Mouse (Mus musculus) neural tube, embryonic 14.5 days (tissue): ENCODE results near the gene Tnrc6a. TPM values are rescaled to one million over a fixed set of nuclear protein-coding genes. Genes with fewer than 3 reads are reported as not detected.

Source experiments
- ATAC-seq: fragments of 200-750 bp; cut with Nextera tagmentation; 2 replicates; pipeline ENCODE4 v1.8.0; 2017; ENCODE audit warnings: low read depth, mild to moderate bottlenecking, moderate TSS enrichment, moderate library complexity
- H3K27ac ChIP-seq: fragments of 300-500 bp; sonication (generic); 2 replicates; pipeline ENCODE4 v1.5.1; 2014; ENCODE audit warnings: low read depth, mild to moderate bottlenecking, control low read depth, low read length, moderate library complexity, mixed read lengths
- H3K27me3 ChIP-seq: fragments of 300-500 bp; sonication (generic); 2 replicates; pipeline ENCODE4 v1.6.1; 2014; ENCODE audit warnings: low read length; ENCODE audit not compliant: control insufficient read depth, insufficient read depth
- H3K36me3 ChIP-seq: fragments of 300-500 bp; sonication (generic); 2 replicates; pipeline ENCODE4 v1.6.1; 2014; ENCODE audit warnings: low read length, mixed read lengths; ENCODE audit not compliant: control insufficient read depth, insufficient read depth
- H3K4me1 ChIP-seq: fragments of 300-500 bp; sonication (generic); 2 replicates; pipeline ENCODE4 v1.6.1; 2014; ENCODE audit warnings: low read length; ENCODE audit not compliant: control insufficient read depth, insufficient read depth
- H3K4me2 ChIP-seq: fragments of 300-500 bp; sonication (generic); 2 replicates; pipeline ENCODE4 v1.6.1; 2014; ENCODE audit warnings: mild to moderate bottlenecking, low read depth, low read length, control low read depth
- H3K4me3 ChIP-seq: fragments of 300-500 bp; sonication (generic); 2 replicates; pipeline ENCODE4 v1.5.1; 2014; ENCODE audit warnings: low read depth, low read length, control low read depth, mixed read lengths
- H3K9ac ChIP-seq: fragments of 300-500 bp; sonication (generic); replicated peaks from 2 replicates; pipeline ENCODE4 v1.6.1; 2014; ENCODE audit warnings: low read depth, mild to moderate bottlenecking, control low read depth, low read length, mixed read lengths
- H3K9me3 ChIP-seq: fragments of 300-500 bp; sonication (generic); 2 replicates; pipeline ENCODE4 v1.6.1; 2016; ENCODE audit warnings: low read length; ENCODE audit not compliant: control insufficient read depth
- WGBS: fragments of 180-500 bp; shearing (Covaris S2); extraction: QIAGEN DNeasy Blood & Tissue Kit; methylation state at CpG from one replicate; pipeline ENCODE4 v1.1.7; 2014; 5-methylcytosine and 5-hydroxymethylcytosine counted together
- polyA plus RNA-seq: library from polyadenylated mRNA; unstranded; fragments of >200 nt; fragmentation: Nextera tagmentation; extraction: Ambion mirVana; gene quantifications from 2 replicates; pipeline ENCODE4 v1.2.1, GENCODE M21; 2014

Gene Tnrc6a
- polyA plus RNA-seq, 1 experiment from 2014 or later: 62.8 TPM

GRCm38 (mm10) chr7:123117209-123117608, 6.5 kb upstream of the Tnrc6a start:
- no peak overlapping the region for H3K4me2 ChIP-seq
- no peak overlapping the region for H3K27ac ChIP-seq
- H3K4me3 ChIP-seq: no peak overlapping the region
- H3K36me3 ChIP-seq: no peaks in the 10 kb centered on the region
- H3K9ac ChIP-seq: no peak overlapping the region
- no peaks in the 10 kb centered on the region for H3K4me1 ChIP-seq
- no peak for ATAC-seq
- 85% methylated on average over 4 of the region's 4 CpGs for WGBS
- no peaks in the 10 kb centered on the region for H3K27me3 ChIP-seq
- no peaks in the 10 kb centered on the region for H3K9me3 ChIP-seq

DNA sequence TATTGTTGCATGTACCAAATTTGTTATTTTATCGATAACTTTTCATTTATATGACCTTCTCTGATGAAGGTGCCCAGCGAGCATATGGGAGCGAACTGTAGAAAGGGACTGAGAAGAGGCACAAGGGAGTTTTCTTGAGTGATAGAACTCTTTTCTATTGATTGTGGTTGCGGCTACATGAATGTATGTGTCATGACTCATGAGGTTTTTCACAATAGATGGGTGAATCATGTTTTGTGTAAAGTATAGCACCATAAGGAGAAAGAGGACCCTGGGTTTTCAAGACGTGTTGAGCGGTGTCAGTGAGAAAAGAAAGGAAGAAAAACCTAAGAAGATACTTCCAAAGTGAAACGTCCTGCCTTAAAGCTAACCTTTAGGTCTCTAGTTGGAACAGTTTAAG, 3.2 kb upstream of the Tnrc6a start:
- Histone ChIP-seq H3K4me2 (no peak overlapping the region), H3K4me3 (no peak overlapping the region), H3K27me3 (no peaks in the 10 kb centered on the region), H3K36me3 (no peaks in the 10 kb centered on the region), H3K27ac (no peak overlapping the region), H3K9ac (no peak overlapping the region), H3K4me1 (0 out of 2 replicates have a peak, but pooled peaks cover 3% of the 10 kb centered on the region), H3K9me3 (no peaks in the 10 kb centered on the region)
- 90% methylated on average over 7 of the region's 7 CpGs for WGBS
- no peak for ATAC-seq

DNA sequence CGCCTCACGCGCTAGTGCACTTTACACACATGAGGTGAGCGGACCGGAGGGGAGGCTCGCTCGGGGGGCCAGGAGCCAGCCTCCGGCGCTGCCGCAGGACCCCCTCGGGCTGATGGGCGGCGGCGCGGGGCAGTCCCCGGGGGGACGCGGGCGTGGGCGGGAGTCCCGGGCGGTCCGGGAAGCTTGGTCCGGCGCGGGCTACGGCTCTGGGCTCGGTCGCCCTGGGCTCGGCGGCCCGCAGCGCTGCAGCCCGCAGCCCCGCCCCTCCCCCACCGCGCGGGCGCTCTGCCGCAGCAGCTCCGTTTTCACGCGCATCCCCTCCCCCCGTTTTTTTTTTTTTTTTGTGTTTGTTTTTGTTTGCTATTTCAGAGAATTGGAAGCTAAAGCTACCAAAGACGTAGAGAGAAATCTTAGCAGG, 623 bp downstream of the Tnrc6a start:
- Histone ChIP-seq H3K36me3 (no peaks in the 10 kb centered on the region), H3K9me3 (no peaks in the 10 kb centered on the region), H3K4me1 (peaks cover 12% of the 10 kb centered on the region; the same call in 1 of the 2 replicates), H3K9ac (peak overlapping the region; percentile 98), H3K27ac (peak overlapping the region; percentile 97), H3K27me3 (no peaks in the 10 kb centered on the region), H3K4me3 (peak overlapping the region; percentile 99), H3K4me2 (peak overlapping the region; percentile 50)
- ATAC-seq: peak; percentile 82
- WGBS: under 1% methylated on average over 25 of the region's 45 CpGs

DNA sequence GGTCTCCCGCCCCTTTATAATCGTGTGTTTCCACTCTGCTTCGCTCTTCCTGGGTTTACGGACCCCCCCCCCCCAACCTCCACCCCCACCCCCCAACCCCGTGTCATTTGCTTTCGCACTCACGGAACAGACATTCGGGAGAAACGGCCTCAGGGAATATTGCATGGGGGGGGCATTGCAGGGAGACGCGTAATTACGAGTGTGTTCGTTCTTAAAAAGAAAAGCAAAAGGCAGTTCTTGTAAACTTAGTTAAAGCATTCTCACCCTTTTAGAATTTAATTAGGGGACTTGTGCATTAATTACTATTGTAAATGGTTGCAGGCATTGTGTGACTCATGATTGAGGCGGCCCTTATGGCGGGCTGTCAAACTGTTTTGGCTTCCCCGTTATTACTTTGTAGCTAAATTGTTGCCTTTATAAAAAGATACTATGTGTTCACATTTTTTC, 1.1 kb downstream of the Tnrc6a start:
- no peaks in the 10 kb centered on the region for H3K27me3 ChIP-seq
- 0 out of 2 replicates have a peak, but pooled peaks have one; percentile 6 for ATAC-seq
- WGBS: under 1% methylated on average over 16 of the region's 16 CpGs

GRCm38 (mm10) chr7:123126056-123126455, 2.4 kb downstream of the Tnrc6a start:
- WGBS: 67% methylated on average over 4 of the region's 4 CpGs
- H3K4me1 ChIP-seq: peaks cover 17% of the 10 kb centered on the region; the same call in 1 of the 2 replicates

More for the DNA sequence above, 1.1 kb downstream of the Tnrc6a start:
- Histone ChIP-seq H3K9ac (peak overlapping the region; percentile 98), H3K4me3 (peak overlapping the region; percentile 99), H3K36me3 (no peaks in the 10 kb centered on the region), H3K4me1 (peaks cover 12% of the 10 kb centered on the region; the same call in 1 of the 2 replicates), H3K9me3 (no peaks in the 10 kb centered on the region), H3K27ac (peak overlapping the region; percentile 97; the same call in 1 of the 2 replicates), H3K4me2 (peak overlapping the region; percentile 50)

DNA sequence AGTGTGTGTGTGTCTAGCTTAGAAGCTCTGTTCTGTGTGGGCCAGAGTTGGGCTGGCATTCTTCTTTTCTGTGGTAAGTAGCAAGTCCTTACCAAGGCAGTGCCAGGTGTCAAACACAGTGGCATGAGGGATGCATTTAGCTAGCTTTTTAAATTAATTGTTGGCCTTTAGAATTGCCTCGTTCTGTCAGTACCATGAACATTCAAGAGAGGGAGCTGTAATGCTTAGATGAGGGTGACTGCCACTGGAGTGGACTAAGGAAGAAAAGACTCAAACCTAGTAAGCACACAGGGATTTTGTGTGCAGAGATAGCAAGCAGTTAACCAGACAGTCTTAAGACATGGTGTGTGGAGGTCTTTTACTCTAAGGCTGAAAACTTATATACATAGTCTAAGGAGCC, 3.6 kb downstream of the Tnrc6a start:
- Histone ChIP-seq H3K36me3 (no peaks in the 10 kb centered on the region), H3K4me2 (no peak overlapping the region), H3K27ac (no peak overlapping the region), H3K9ac (no peak overlapping the region), H3K4me3 (no peak overlapping the region), H3K4me1 (peaks cover 17% of the 10 kb centered on the region; the same call in 1 of the 2 replicates), H3K9me3 (no peaks in the 10 kb centered on the region), H3K27me3 (no peaks in the 10 kb centered on the region)
- no peak for ATAC-seq
- 59% methylated on average over 1 of the region's 1 CpGs for WGBS

More at GRCm38 (mm10) chr7:123126056-123126455, 2.4 kb downstream of the Tnrc6a start:
- no peak overlapping the region for H3K4me2 ChIP-seq
- no peak overlapping the region for H3K27ac ChIP-seq
- H3K4me3 ChIP-seq: no peak overlapping the region
- H3K9me3 ChIP-seq: no peaks in the 10 kb centered on the region
- no peak overlapping the region for H3K9ac ChIP-seq
- ATAC-seq: no peak
- no peaks in the 10 kb centered on the region for H3K27me3 ChIP-seq
- no peaks in the 10 kb centered on the region for H3K36me3 ChIP-seq

DNA sequence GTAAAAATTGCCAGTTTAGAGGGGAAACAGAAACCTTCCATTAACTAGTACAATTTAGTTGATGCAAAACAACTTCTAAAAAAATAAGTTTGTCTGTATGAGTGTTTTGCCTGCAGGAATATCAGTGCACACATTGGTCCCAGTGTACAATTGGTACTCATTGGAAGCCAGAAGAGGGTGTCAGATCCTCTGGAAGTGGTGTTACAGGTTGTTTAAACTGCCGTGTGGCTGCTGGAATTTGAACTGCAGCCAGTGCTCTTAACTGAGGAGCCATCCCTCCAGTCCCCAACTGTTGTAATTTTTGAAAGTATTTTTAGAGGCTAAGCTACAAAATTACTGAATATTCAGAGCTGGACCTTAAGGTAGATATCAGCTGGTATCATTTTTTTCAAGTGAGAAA, 4.3 kb downstream of the Tnrc6a start:
- Histone ChIP-seq H3K4me3 (no peak overlapping the region), H3K36me3 (no peaks in the 10 kb centered on the region), H3K4me2 (no peak overlapping the region), H3K27ac (no peak overlapping the region), H3K4me1 (peaks cover 17% of the 10 kb centered on the region; the same call in 1 of the 2 replicates), H3K9me3 (no peaks in the 10 kb centered on the region), H3K27me3 (no peaks in the 10 kb centered on the region), H3K9ac (no peak overlapping the region)
- WGBS: 43% methylated on average over 1 of the region's 1 CpGs
- ATAC-seq: no peak

- H3K27ac ChIP-seq: no peak overlapping the region
- no peak overlapping the region for H3K9ac ChIP-seq
- no peaks in the 10 kb centered on the region for H3K27me3 ChIP-seq
- no peak overlapping the region for H3K4me2 ChIP-seq
- no peaks in the 10 kb centered on the region for H3K36me3 ChIP-seq
- ATAC-seq: no peak
- H3K4me1 ChIP-seq: peaks cover 17% of the 10 kb centered on the region; the same call in 1 of the 2 replicates
- H3K4me3 ChIP-seq: no peak overlapping the region
- 86% methylated on average over 2 of the region's 2 CpGs for WGBS
- no peaks in the 10 kb centered on the region for H3K9me3 ChIP-seq
Observed at GRCm38 (mm10) chr7:123129061-123129460, 5.4 kb downstream of the Tnrc6a start.

GRCm38 (mm10) chr7:123130198-123130597, 6.5 kb downstream of the Tnrc6a start:
- no peak overlapping the region for H3K27ac ChIP-seq
- ATAC-seq: no peak
- no peaks in the 10 kb centered on the region for H3K9me3 ChIP-seq
- no peaks in the 10 kb centered on the region for H3K27me3 ChIP-seq
- WGBS: 41% methylated on average over 2 of the region's 2 CpGs
- no peak overlapping the region for H3K4me3 ChIP-seq
- H3K4me1 ChIP-seq: peaks cover 23% of the 10 kb centered on the region; the same call in 1 of the 2 replicates
- no peaks in the 10 kb centered on the region for H3K36me3 ChIP-seq
- no peak overlapping the region for H3K9ac ChIP-seq
- H3K4me2 ChIP-seq: no peak overlapping the region
